ENCODE assay signal across 18 mouse cellular contexts in genomic region chr1:165855759-165856545, GRCm38 (mm10).
A peak's percentile ranks its signal among the peaks of the same experiment; 100 is the strongest.
DNase-seq lines count a peak whose midpoint lies in the region; ATAC-seq and TF ChIP-seq lines count a peak whose summit lies in the region.
"Had no signal": no experiment of that assay in that cellular context is flagged by ENCODE, and none has a peak within 500 bp of the region (broad histone marks: within the 10 kb centered on the region; RNA-seq: fewer than 3 reads in every experiment).

No protein-coding gene starts in this region.

- WGBS in heart, adult 2 months, result 57% methylated on average over 9 of the region's 9 CpGs
- 69% methylated on average over 9 of the region's 9 CpGs for WGBS in liver, embryonic 11.5 days
- WGBS in liver, postnatal 0 days (ENCODE audit: insufficient replicate concordance), result 64% methylated on average over 9 of the region's 9 CpGs
- 75% methylated on average over 9 of the region's 9 CpGs for WGBS in limb, embryonic 10.5 days
- WGBS in hindbrain, embryonic 11.5 days, result 53% methylated on average over 9 of the region's 9 CpGs

- no peaks in the 10 kb centered on the region for H3K9me3 ChIP-seq in liver, embryonic 11.5 days (ENCODE audit: control insufficient read depth, low read length)
- H3K9me3 ChIP-seq in liver, postnatal 0 days (ENCODE audit: low read length), result no peaks in the 10 kb centered on the region
- no peaks in the 10 kb centered on the region for H3K9me3 ChIP-seq in limb, embryonic 10.5 days (replicated peaks)
- no peaks in the 10 kb centered on the region for H3K9me3 ChIP-seq in hindbrain, embryonic 11.5 days (ENCODE audit: control insufficient read depth, low read length)
- H3K9me3 ChIP-seq: embryonic facial prominence, embryonic 12.5 days; hindbrain, embryonic 10.5 days; kidney, embryonic 15.5 days; liver, embryonic 15.5 days; midbrain, embryonic 12.5 days; neural tube, embryonic 12.5 days had no signal

- intact Hi-C loops in heart, adult 2 months (cut with DNase I), result no loop called here

- no peak overlapping the region for H3K27ac ChIP-seq in heart, adult 2 months
- no peak overlapping the region for H3K27ac ChIP-seq in liver, embryonic 11.5 days (ENCODE audit: low read depth, low read length)
- no peak overlapping the region for H3K27ac ChIP-seq in liver, postnatal 0 days (ENCODE audit: low read depth)
- H3K27ac ChIP-seq in limb, embryonic 10.5 days, result no peak overlapping the region
- no peak overlapping the region for H3K27ac ChIP-seq in hindbrain, embryonic 11.5 days (ENCODE audit: low read depth, low read length)
- H3K27ac ChIP-seq: embryonic facial prominence, embryonic 12.5 days; hindbrain, embryonic 10.5 days; kidney, embryonic 15.5 days; liver, embryonic 15.5 days; midbrain, embryonic 12.5 days; neural tube, embryonic 12.5 days had no signal

- H3K9ac ChIP-seq in heart, adult 2 months (ENCODE audit: low read depth, low read length), result peak overlapping the region; percentile 29; the same call in 1 of the 2 replicates
- no peak overlapping the region for H3K9ac ChIP-seq in liver, embryonic 11.5 days (ENCODE audit: low read depth, low read length)
- H3K9ac ChIP-seq in liver, postnatal 0 days (replicated peaks), result no peak overlapping the region
- no peak overlapping the region for H3K9ac ChIP-seq in hindbrain, embryonic 11.5 days (ENCODE audit: low read depth, low read length)
- H3K9ac ChIP-seq: embryonic facial prominence, embryonic 12.5 days; kidney, embryonic 15.5 days; liver, embryonic 15.5 days; midbrain, embryonic 12.5 days; neural tube, embryonic 12.5 days had no signal

- H3K79me2 ChIP-seq in heart, adult 2 months (replicated peaks; ENCODE audit: control insufficient read depth, insufficient read depth, low read length), result no peaks in the 10 kb centered on the region

- no peak for TF ChIP-seq CTCF in heart, adult 2 months (IDR thresholded peaks at IDR 0.05)
- no peak for TF ChIP-seq CTCF in liver, postnatal 0 days (IDR thresholded peaks at IDR 0.05; ENCODE audit: low read depth)

- no peak for TF ChIP-seq POLR2A in heart, adult 2 months (IDR thresholded peaks at IDR 0.05; ENCODE audit: insufficient read depth, low read depth, low read length)

- no peaks in the 10 kb centered on the region for H3K36me3 ChIP-seq in heart, adult 2 months (ENCODE audit: control insufficient read depth, insufficient read depth, low read length)
- no peaks in the 10 kb centered on the region for H3K36me3 ChIP-seq in liver, embryonic 11.5 days (ENCODE audit: control insufficient read depth, insufficient read depth, low read length)
- no peaks in the 10 kb centered on the region for H3K36me3 ChIP-seq in liver, postnatal 0 days (replicated peaks; ENCODE audit: insufficient read depth, low read length)
- no peaks in the 10 kb centered on the region for H3K36me3 ChIP-seq in limb, embryonic 10.5 days
- no peaks in the 10 kb centered on the region for H3K36me3 ChIP-seq in hindbrain, embryonic 11.5 days (ENCODE audit: control insufficient read depth, insufficient read depth, low read length)
- H3K36me3 ChIP-seq: embryonic facial prominence, embryonic 12.5 days; hindbrain, embryonic 10.5 days; kidney, embryonic 15.5 days; liver, embryonic 15.5 days; midbrain, embryonic 12.5 days; neural tube, embryonic 12.5 days had no signal

- no peak for DNase-seq in heart, adult 2 months
- no peak for DNase-seq in heart, adult 8-10 months (ENCODE audit: low spot score)
- peak; percentile 20 for DNase-seq in liver, embryonic 11.5 days (ENCODE audit: low spot score)
- no peak for DNase-seq in liver, postnatal 0 days
- DNase-seq in limb, embryonic 10.5 days (ENCODE audit: low spot score), result peak; percentile 26
- no peak for DNase-seq in hindbrain, embryonic 11.5 days (ENCODE audit: low spot score)
- DNase-seq: adrenal gland, adult 8-10 months; cerebellum, adult 9-10 months; gastrocnemius, postnatal 14 days had no signal

- no peaks in the 10 kb centered on the region for H3K27me3 ChIP-seq in heart, adult 2 months (ENCODE audit: control insufficient read depth, insufficient read depth, low read length)
- H3K27me3 ChIP-seq in liver, embryonic 11.5 days (replicated peaks; ENCODE audit: control insufficient read depth, insufficient read depth, low read length), result no peaks in the 10 kb centered on the region
- H3K27me3 ChIP-seq in liver, postnatal 0 days (ENCODE audit: insufficient read depth, low read length), result no peaks in the 10 kb centered on the region
- peaks cover 9% of the 10 kb centered on the region; the same call in 1 of the 2 replicates for H3K27me3 ChIP-seq in limb, embryonic 10.5 days (ENCODE audit: low read depth, poor library complexity, severe bottlenecking)
- no peaks in the 10 kb centered on the region for H3K27me3 ChIP-seq in hindbrain, embryonic 11.5 days (ENCODE audit: control insufficient read depth, insufficient read depth, low read length)
- H3K27me3 ChIP-seq: embryonic facial prominence, embryonic 12.5 days; liver, embryonic 15.5 days; Patski had no signal

- H3K4me1 ChIP-seq in heart, adult 2 months (ENCODE audit: control insufficient read depth, insufficient read depth, low read length), result peaks cover 5% of the 10 kb centered on the region
- H3K4me1 ChIP-seq in liver, embryonic 11.5 days (replicated peaks; ENCODE audit: control insufficient read depth, insufficient read depth, low read length), result peaks cover 10% of the 10 kb centered on the region
- H3K4me1 ChIP-seq in liver, postnatal 0 days (ENCODE audit: insufficient read depth), result no peaks in the 10 kb centered on the region
- peaks cover 39% of the 10 kb centered on the region for H3K4me1 ChIP-seq in limb, embryonic 10.5 days
- no peaks in the 10 kb centered on the region for H3K4me1 ChIP-seq in hindbrain, embryonic 11.5 days (replicated peaks; ENCODE audit: control insufficient read depth, insufficient read depth, low read length)

- no peak for TF ChIP-seq EP300 in heart, adult 2 months (IDR thresholded peaks at IDR 0.05; ENCODE audit: insufficient read depth, low read depth, low read length)
- TF ChIP-seq EP300 in liver, postnatal 0 days (IDR thresholded peaks at IDR 0.05; ENCODE audit: low read depth), result no peak

- ATAC-seq in liver, embryonic 11.5 days (replicated peaks; ENCODE audit: low FRiP score), result no peak
- no peak for ATAC-seq in liver, postnatal 0 days
- peak; percentile 35 for ATAC-seq in common myeloid progenitor, adult 5-6 weeks (replicated peaks; ENCODE audit: low read depth, poor library complexity, severe bottlenecking)
- ATAC-seq in monocyte, adult 5-6 weeks (replicated peaks; ENCODE audit: insufficient number of reproducible peaks, low FRiP score, low TSS enrichment, poor library complexity, severe bottlenecking), result no peak
- ATAC-seq in hindbrain, embryonic 11.5 days (ENCODE audit: low FRiP score), result no peak
- ATAC-seq: Patski had no signal

- H3K4me2 ChIP-seq in liver, embryonic 11.5 days, result no peak overlapping the region
- no peak overlapping the region for H3K4me2 ChIP-seq in liver, postnatal 0 days (ENCODE audit: low read depth, low read length)
- no peak overlapping the region for H3K4me2 ChIP-seq in hindbrain, embryonic 11.5 days (replicated peaks; ENCODE audit: low read depth, low read length)
- H3K4me2 ChIP-seq: embryonic facial prominence, embryonic 12.5 days; kidney, embryonic 15.5 days; liver, embryonic 15.5 days; midbrain, embryonic 12.5 days; neural tube, embryonic 12.5 days had no signal

- no peak overlapping the region for H3K4me3 ChIP-seq in heart, adult 2 months
- no peak overlapping the region for H3K4me3 ChIP-seq in liver, embryonic 11.5 days (ENCODE audit: low read depth, low read length)
- H3K4me3 ChIP-seq in liver, postnatal 0 days (ENCODE audit: low read depth, low read length), result no peak overlapping the region
- H3K4me3 ChIP-seq in limb, embryonic 10.5 days, result no peak overlapping the region
- H3K4me3 ChIP-seq in hindbrain, embryonic 11.5 days (ENCODE audit: low read depth, low read length), result no peak overlapping the region
- H3K4me3 ChIP-seq: embryonic facial prominence, embryonic 12.5 days; hindbrain, embryonic 10.5 days; kidney, embryonic 15.5 days; liver, embryonic 15.5 days; midbrain, embryonic 12.5 days; neural tube, embryonic 12.5 days had no signal

Comparison
In these comparisons a context has a peak if more than half of its experiments do, and no peak if none do; other contexts are left out.
1. DNase-seq: peak in liver, embryonic 11.5 days (single experiment) and limb, embryonic 10.5 days (single experiment); none in heart, adult 2 months (0 of 2), heart, adult 8-10 months (single experiment), liver, postnatal 0 days (single experiment) and hindbrain, embryonic 11.5 days (single experiment).